Mouse (Mus musculus): ENCODE data around the gene Mgat2.

DNA sequence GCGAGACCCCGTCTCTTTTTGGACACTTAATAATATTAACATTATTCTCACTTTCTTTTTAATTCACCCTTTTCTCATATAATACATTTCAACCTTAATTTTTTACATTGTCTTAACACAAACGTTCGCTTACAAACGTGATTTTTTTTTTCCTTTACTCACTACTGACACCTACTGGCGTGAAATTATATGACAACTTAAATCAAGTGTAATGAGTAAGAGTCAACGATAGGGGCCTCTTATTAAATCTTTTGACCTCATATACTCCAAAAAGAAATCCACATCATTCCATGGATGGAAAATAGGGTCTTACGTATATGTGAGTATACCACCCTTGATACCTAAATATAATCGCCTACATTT lies 24.4 kb upstream of the Mgat2 start:
- TF ChIP-seq CTCF (IDR thresholded peaks at IDR 0.05; ENCODE audit: low read depth, low read length) (no peak), EP300 (IDR thresholded peaks at IDR 0.05; ENCODE audit: insufficient read depth, low read depth, low read length) (no peak)
